Mouse (Mus musculus): ENCODE results near the gene Kank2. TPM values are rescaled to one million over a fixed set of nuclear protein-coding genes. Genes with fewer than 3 reads are reported as not detected.

The Kank2 gene
- polyA plus RNA-seq, 1 experiment from 2014 or later: 10.3 TPM

GRCm38 (mm10) chr9:21806976-21807375 lies 8.4 kb upstream of the Kank2 start:
- 53% methylated on average over 11 of the region's 11 CpGs for WGBS
- Histone ChIP-seq H3K4me3 (replicated peaks; ENCODE audit: low read depth, low read length) (no peak overlapping the region), H3K9me3 (replicated peaks; ENCODE audit: low read length) (no peaks in the 10 kb centered on the region), H3K4me2 (ENCODE audit: low read length) (no peak overlapping the region), H3K27ac (no peak overlapping the region), H3K36me3 (ENCODE audit: insufficient read depth, low read length) (peaks cover 17% of the 10 kb centered on the region), H3K4me1 (replicated peaks; ENCODE audit: insufficient read depth, low read length) (0 out of 2 replicates have a peak, but pooled peaks cover 3% of the 10 kb centered on the region), H3K27me3 (ENCODE audit: insufficient read depth, low read length) (no peaks in the 10 kb centered on the region), H3K9ac (ENCODE audit: low read depth, low read length) (no peak overlapping the region)
- ATAC-seq (replicated peaks; ENCODE audit: low FRiP score, low read depth) (no peak), DNase-seq (ENCODE audit: low spot score) (no peak)
- no peak for TF ChIP-seq CTCF (IDR thresholded peaks at IDR 0.05; ENCODE audit: low read depth)

- 62% methylated on average over 3 of the region's 3 CpGs for WGBS
- Histone ChIP-seq H3K9me3 (replicated peaks; ENCODE audit: low read length) (no peaks in the 10 kb centered on the region), H3K27ac (no peak overlapping the region), H3K36me3 (ENCODE audit: insufficient read depth, low read length) (peaks cover 14% of the 10 kb centered on the region), H3K4me1 (replicated peaks; ENCODE audit: insufficient read depth, low read length) (0 out of 2 replicates have a peak, but pooled peaks cover 3% of the 10 kb centered on the region), H3K4me2 (ENCODE audit: low read length) (no peak overlapping the region), H3K9ac (ENCODE audit: low read depth, low read length) (no peak overlapping the region), H3K4me3 (replicated peaks; ENCODE audit: low read depth, low read length) (no peak overlapping the region), H3K27me3 (ENCODE audit: insufficient read depth, low read length) (no peaks in the 10 kb centered on the region)
- no peak for TF ChIP-seq CTCF (IDR thresholded peaks at IDR 0.05; ENCODE audit: low read depth)
- no peak for ATAC-seq (replicated peaks; ENCODE audit: low FRiP score, low read depth)
- DNase-seq (ENCODE audit: low spot score): no peak
These were observed 7.8 kb upstream of the Kank2 start for GRCm38 (mm10) chr9:21806363-21806762.

- DNase-seq (ENCODE audit: low spot score): peak; percentile 91
- WGBS: 43% methylated on average over 13 of the region's 13 CpGs
- no peak overlapping the region for H3K4me2 ChIP-seq (ENCODE audit: low read length)
- no peak overlapping the region for H3K27ac ChIP-seq
- ATAC-seq (replicated peaks; ENCODE audit: low FRiP score, low read depth): peak; percentile 89
- 0 out of 2 replicates have a peak, but pooled peaks cover 3% of the 10 kb centered on the region for H3K4me1 ChIP-seq (replicated peaks; ENCODE audit: insufficient read depth, low read length)
- H3K36me3 ChIP-seq (ENCODE audit: insufficient read depth, low read length): peaks cover 9% of the 10 kb centered on the region; the same call in 1 of the 2 replicates
- H3K9me3 ChIP-seq (replicated peaks; ENCODE audit: low read length): no peaks in the 10 kb centered on the region
- no peaks in the 10 kb centered on the region for H3K27me3 ChIP-seq (ENCODE audit: insufficient read depth, low read length)
- TF ChIP-seq CTCF (IDR thresholded peaks at IDR 0.05; ENCODE audit: low read depth): peak; percentile 90
- no peak overlapping the region for H3K9ac ChIP-seq (ENCODE audit: low read depth, low read length)
- H3K4me3 ChIP-seq (replicated peaks; ENCODE audit: low read depth, low read length): no peak overlapping the region
These were observed 5.6 kb upstream of the Kank2 start for GRCm38 (mm10) chr9:21803986-21804644.

GRCm38 (mm10) chr9:21801591-21801990 lies 3.0 kb upstream of the Kank2 start:
- H3K27me3 ChIP-seq (ENCODE audit: insufficient read depth, low read length): no peaks in the 10 kb centered on the region
- no peak for ATAC-seq (replicated peaks; ENCODE audit: low FRiP score, low read depth)
- 95% methylated on average over 7 of the region's 7 CpGs for WGBS
- no peaks in the 10 kb centered on the region for H3K9me3 ChIP-seq (replicated peaks; ENCODE audit: low read length)
- TF ChIP-seq CTCF (IDR thresholded peaks at IDR 0.05; ENCODE audit: low read depth): no peak
- peaks cover 9% of the 10 kb centered on the region; the same call in 1 of the 2 replicates for H3K36me3 ChIP-seq (ENCODE audit: insufficient read depth, low read length)
- no peak overlapping the region for H3K4me2 ChIP-seq (ENCODE audit: low read length)
- no peak overlapping the region for H3K9ac ChIP-seq (ENCODE audit: low read depth, low read length)
- H3K4me1 ChIP-seq (replicated peaks; ENCODE audit: insufficient read depth, low read length): peaks cover 4% of the 10 kb centered on the region; the same call in 1 of the 2 replicates
- H3K4me3 ChIP-seq (replicated peaks; ENCODE audit: low read depth, low read length): no peak overlapping the region
- DNase-seq (ENCODE audit: low spot score): no peak
- H3K27ac ChIP-seq: no peak overlapping the region

- ATAC-seq (replicated peaks; ENCODE audit: low FRiP score, low read depth) (no peak), DNase-seq (ENCODE audit: low spot score) (no peak)
- H3K36me3 ChIP-seq (ENCODE audit: insufficient read depth, low read length): peaks cover 9% of the 10 kb centered on the region; the same call in 1 of the 2 replicates
- H3K4me2 ChIP-seq (ENCODE audit: low read length): no peak overlapping the region
- 78% methylated on average over 7 of the region's 7 CpGs for WGBS
- no peak overlapping the region for H3K9ac ChIP-seq (ENCODE audit: low read depth, low read length)
- TF ChIP-seq CTCF (IDR thresholded peaks at IDR 0.05; ENCODE audit: low read depth): no peak
- peaks cover 7% of the 10 kb centered on the region; the same call in 1 of the 2 replicates for H3K4me1 ChIP-seq (replicated peaks; ENCODE audit: insufficient read depth, low read length)
- no peak overlapping the region for H3K27ac ChIP-seq
- H3K4me3 ChIP-seq (replicated peaks; ENCODE audit: low read depth, low read length): no peak overlapping the region
- no peaks in the 10 kb centered on the region for H3K27me3 ChIP-seq (ENCODE audit: insufficient read depth, low read length)
- H3K9me3 ChIP-seq (replicated peaks; ENCODE audit: low read length): no peaks in the 10 kb centered on the region
These were observed 2.6 kb upstream of the Kank2 start for GRCm38 (mm10) chr9:21801121-21801520.

- DNase-seq (ENCODE audit: low spot score) (no peak), ATAC-seq (replicated peaks; ENCODE audit: low FRiP score, low read depth) (no peak)
- H3K36me3 ChIP-seq (ENCODE audit: insufficient read depth, low read length): peaks cover 22% of the 10 kb centered on the region
These were observed 436 bp upstream of the Kank2 start for GRCm38 (mm10) chr9:21799010-21799350.

More at GRCm38 (mm10) chr9:21799010-21799350, 436 bp upstream of the Kank2 start:
- Histone ChIP-seq H3K27me3 (ENCODE audit: insufficient read depth, low read length) (no peaks in the 10 kb centered on the region), H3K4me3 (replicated peaks; ENCODE audit: low read depth, low read length) (no peak overlapping the region), H3K4me2 (ENCODE audit: low read length) (peak overlapping the region; percentile 69), H3K27ac (peak overlapping the region; percentile 92; the same call in 1 of the 2 replicates), H3K9ac (ENCODE audit: low read depth, low read length) (no peak overlapping the region), H3K9me3 (replicated peaks; ENCODE audit: low read length) (no peaks in the 10 kb centered on the region), H3K4me1 (replicated peaks; ENCODE audit: insufficient read depth, low read length) (peaks cover 11% of the 10 kb centered on the region; the same call in 1 of the 2 replicates)
- WGBS: 34% methylated on average over 3 of the region's 3 CpGs
- TF ChIP-seq CTCF (IDR thresholded peaks at IDR 0.05; ENCODE audit: low read depth): no peak

All from kidney, postnatal 0 days (tissue).